Mouse (Mus musculus): ENCODE measurements around the gene Adamts9. TPM values are rescaled to one million over a fixed set of nuclear protein-coding genes. Genes with fewer than 3 reads are reported as not detected.

Gene Adamts9
- 10 to 100 TPM; 11.6 to 13.9 TPM for total RNA-seq (2021)
- long read RNA-seq, experiment 1, partial matches to known transcripts, result 1 of 2 reads
- long read RNA-seq, experiment 1, other reads (novel, unspliced or antisense), result 1 of 2 reads
- long read RNA-seq, experiment 2, partial matches to known transcripts, result 1 of 1 reads
- long read RNA-seq, experiment 2, other reads (novel, unspliced or antisense), result 0 of 1 reads

DNA sequence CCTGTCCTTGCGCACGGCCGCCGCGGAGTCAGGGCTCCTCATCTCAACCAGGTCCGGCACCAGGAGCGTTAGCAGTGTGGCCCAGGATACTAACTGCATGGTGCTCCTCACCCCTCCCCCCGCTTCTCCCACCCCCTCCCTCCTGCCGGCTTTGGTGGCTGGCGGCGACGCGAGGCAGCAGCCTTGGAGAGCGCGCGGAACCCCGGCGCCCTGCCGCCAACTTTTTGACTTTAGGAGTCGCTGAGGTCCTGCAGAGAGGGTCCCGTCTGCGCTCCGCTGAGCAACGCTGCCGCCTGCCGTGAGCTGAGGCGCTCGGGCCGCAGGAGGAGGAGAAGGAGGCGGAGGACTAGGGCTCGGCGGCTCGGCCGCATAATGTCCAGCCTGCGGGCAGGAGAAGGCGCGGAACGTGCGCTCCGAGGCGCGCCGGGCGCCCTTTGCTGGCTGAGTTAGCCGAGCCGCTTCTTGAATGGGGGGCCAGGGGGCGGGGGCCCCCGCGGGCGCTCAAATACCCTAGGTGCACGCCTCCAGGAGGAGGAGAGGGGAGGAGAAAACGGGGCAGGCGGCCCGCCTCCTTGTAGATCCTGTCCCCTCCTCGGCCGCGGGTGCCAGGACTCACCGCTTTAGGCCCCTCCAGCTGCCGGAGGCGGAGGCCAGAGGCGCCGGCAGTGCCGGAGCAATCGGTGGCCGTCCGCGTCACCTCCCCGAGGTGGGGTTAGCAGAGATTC, at the start of gene Adamts9:
Gene Adamts9 (minus strand): TSS at position 436 of the 725 bp plus-strand sequence.
- DNase-seq, result peak; percentile 91 to 95

DNA sequence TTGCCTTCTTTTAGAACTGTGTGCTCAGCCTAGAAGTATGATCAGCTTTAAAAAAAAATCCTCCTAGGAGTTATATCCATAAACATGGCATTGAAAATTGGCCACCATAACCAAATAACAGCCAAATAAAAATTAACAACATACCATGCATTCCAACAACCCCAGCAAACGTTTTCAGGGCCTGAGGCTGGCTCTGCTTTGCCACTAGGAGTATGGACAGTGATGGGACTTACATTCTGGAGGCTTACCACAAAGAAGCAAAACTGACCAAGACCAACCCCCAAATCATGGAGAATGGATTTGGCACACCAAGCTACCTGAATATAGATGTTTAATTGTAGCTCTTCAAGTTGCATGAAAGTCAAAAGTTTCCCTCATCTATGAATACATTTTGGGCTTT, 48.3 kb upstream of the Adamts9 start:
- no peak for DNase-seq

DNA sequence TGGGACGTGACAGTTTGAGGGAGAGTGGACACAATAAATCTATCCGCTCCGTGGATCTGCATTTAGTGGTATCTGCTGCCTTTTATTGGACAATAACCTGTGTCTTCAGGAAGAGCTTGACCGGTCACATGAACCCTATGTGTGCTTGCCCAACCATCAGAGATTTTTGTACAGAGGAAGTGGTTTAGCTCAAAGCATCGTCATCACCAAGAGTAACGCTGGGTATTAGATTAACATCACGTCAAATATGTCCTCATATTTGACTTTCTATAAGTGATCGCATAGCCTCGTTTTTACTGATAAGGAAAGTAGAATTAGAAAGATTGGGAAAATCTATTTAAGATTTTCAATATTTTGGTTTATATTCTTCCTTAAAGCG, 45.3 kb upstream of the Adamts9 start:
- no peak for DNase-seq

DNA sequence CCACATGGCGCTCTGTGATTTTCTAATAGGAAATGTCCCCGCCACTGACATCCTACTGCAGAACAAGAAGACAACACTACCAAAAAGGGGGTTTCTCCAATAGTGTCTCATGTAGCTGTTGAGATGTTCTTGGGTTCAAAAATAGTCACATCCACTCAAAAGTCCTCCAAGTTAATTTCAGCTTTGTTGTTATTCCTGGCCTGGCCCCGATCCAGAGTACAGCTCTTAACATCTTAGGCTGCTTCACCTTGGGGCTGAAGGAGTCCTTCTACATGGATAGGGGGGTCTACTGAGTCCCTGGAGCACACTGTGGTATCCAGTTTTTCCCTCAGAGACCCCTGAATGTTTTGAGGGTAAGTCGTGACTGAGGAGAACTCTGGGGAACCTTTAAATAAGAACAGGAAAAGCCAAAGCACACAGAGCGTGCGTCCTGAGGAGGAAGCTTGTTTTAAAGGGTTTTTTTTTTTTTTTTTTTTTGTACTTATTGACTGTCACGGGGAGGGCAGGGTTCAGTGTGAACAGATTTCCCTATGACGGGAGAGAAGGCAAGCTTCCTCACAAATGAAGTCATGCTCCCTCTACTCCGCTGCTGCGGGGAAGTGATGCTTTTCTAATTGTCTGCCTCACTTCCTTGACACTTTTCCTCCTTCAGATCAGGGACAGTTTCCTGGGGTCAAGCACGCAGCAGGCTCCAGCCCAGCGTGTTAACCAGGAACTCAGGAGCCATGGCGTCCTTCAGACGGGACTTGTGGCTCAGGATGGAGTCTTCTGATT, 44.7 kb upstream of the Adamts9 start:
- DNase-seq, result peak; percentile 71 to 74

DNA sequence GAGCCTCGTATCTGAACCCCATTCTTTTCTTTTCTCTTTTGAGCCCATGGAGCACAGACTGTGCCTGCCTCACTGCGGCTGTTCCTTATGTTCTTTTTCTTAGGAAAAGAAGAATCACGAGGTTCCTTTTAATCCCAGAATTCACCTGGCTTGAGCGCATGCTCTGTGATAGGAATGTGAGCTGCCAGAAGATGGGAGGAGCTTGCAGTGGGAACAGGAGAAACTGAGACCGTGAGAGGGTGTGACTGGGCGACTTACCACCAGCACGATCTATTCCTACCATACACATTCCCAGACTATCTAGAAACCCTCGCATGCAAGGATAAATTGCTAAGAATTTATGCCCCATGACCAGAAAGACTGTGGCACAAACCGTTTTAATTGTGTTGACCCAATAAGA, 44.1 kb upstream of the Adamts9 start:
- DNase-seq, result peak; percentile 31 to 40

DNA sequence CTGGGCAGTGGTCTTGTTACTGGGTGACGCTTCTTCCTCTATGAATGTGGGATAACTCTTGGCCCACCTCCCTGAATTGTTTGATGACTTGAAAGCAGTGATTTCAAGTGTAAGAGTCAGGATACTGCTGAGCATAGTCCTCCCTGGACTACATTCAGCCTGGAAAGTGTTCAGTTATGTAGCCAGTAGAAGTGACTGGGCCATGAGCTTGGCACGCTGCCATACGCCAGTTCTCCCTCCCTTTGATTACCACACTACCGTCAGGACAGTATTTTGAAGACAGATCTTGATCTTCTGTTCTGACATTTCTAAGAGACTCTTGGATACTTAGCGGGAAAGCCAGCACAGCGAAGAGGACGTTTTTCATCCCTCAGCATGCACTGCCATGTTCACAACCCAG, 40.1 kb upstream of the Adamts9 start:
- peak; percentile 51 to 58 for DNase-seq

DNA sequence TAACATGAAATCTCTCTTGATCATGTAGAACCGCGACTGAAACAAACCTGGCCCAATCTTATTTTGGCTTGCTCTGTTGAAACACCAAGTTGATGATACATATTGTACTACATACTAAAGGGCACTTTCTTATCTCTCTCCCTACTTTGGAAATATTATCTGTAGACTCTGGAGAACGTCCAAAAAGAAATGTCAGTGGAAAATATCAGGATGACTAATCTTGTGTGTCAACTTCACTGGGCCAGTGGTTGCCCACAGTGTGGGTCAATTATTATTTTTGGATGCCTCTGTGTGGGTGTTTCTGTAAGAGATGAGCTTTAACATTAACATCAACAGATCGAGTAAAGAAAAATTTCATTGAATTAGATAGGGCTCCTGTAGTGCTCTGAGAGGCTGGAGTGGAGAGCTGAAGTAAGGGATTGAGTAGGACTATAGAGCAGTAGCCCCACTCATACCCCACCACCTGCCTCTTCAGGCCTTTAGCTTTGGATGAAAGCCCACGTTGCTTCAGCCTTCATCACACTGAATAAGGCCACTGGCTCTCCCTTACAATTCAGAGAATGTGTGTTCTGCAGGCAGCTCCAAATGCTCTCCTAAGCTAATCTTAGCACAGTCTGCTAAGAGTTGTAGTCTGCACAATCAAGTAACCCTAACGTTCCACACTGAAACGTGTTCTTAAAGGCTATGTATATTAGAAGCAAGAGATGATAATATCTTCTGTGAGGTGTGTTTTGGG, 38.3 kb upstream of the Adamts9 start:
- DNase-seq, result no peak

DNA sequence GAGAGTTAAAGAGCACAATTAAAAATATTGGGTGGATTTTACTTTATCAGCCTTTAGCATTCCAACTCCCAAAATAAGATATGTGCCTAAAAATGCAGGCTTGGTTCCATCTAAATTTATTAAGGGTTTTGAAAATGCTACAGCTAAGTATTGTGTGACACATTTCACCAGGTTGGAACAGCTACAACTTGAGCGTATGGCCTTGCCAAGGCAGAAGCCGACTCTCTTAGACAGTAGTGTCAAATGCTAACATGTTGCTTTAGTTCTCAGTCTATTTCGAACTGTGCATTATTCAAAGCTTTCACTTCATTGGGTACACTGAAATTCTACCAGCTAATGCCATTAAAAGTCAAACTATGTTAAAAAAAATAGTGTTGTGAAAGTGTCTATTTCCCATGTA, 30.0 kb upstream of the Adamts9 start:
- no peak for DNase-seq

DNA sequence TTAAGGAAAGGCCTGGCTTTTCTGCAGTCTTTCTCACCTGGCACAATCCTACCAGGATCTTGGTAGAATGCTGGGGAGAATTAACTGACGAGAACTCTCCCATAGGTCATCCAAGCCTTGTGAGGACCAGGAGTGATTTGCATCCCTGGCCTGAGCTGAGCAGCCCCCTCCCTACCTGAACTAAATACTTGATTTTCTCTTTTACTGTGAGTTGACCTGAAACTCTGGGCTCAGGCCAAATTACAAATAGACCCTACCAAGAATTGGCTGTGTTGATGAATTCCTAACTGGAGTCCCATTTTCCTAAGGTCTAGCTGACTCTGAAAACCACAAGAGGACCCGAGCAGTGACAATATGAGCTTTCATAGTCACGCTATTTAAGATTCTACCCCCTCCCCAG, 25.4 kb upstream of the Adamts9 start:
- no peak for DNase-seq

DNA sequence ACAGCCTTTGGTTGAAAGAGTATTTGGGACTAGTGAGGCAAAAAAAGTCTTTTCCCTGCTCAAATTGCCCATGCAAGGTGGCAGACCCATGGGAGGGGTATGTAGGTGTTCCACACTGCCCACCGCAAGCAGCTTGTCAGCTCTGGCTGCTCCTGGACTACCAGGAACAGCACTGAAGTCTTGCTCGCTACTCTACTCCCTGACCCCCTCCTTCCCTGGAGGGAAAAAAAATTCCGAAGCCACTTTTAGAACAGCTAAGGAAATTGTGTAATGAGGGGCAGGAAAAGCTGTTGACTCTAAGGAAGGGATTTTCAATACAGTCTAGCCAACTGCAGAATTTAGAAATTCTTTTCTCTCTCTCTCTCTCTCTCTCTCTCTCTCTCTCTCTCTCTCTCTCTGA, 24.9 kb upstream of the Adamts9 start:
- DNase-seq, result peak; percentile 52 to 76

DNA sequence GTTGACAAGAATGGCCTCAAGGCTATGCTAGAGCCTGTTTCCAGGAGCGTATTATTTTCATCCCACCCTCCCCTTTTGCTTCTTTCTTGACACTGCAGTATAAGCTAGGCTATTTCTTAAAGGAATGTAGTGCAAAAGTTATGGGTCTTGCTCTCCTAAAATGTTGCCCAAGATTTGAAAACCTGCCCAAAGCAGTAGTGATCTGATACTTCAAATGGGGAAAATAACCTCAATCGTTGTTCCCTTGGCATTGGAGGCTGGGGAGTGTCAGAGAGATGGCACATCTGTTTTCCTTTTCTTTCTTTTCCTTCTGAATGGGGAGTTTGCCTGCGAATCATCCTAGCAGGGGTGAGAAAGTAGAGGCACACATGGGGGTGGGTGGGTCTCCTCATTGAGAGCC, 19.7 kb upstream of the Adamts9 start:
- DNase-seq, result no peak

DNA sequence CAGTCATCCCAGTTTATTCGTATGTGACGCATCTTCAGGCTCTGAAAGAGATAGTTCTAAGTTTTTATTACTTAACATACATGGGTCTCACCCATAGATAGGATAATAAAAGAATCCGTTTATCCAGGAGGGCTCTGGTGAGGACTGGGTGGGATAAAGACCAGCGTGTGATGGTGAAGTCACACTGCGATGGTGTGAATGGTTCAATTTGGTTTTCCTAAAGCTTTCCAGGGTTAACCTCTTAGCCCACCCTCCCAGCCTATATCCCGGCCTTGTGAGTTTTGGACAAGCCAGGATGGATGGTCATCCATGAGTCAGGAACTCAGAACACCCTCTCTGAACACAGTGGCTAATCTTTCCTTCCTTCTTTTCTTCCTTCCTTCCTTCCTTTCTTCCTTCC, 17.7 kb upstream of the Adamts9 start:
- no peak for DNase-seq

DNA sequence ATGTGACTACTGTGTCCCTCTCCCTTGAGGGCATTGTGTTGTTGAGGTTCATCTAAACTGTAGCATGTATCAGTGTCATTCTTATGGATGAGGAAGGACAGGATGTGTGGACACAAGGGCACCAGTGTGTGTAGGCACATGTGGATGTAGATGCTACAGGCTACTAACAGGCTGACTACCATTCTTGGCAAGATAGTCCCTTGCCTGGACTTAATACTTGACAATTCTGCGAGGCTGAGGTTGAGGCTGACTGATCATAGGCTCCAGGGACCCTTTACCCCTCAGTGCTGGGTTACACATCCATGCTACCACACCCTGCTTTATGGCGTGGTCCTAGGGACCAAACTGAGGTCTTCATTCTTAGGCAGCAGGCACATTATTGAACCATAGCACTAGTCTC, 16.1 kb upstream of the Adamts9 start:
- no peak for DNase-seq

DNA sequence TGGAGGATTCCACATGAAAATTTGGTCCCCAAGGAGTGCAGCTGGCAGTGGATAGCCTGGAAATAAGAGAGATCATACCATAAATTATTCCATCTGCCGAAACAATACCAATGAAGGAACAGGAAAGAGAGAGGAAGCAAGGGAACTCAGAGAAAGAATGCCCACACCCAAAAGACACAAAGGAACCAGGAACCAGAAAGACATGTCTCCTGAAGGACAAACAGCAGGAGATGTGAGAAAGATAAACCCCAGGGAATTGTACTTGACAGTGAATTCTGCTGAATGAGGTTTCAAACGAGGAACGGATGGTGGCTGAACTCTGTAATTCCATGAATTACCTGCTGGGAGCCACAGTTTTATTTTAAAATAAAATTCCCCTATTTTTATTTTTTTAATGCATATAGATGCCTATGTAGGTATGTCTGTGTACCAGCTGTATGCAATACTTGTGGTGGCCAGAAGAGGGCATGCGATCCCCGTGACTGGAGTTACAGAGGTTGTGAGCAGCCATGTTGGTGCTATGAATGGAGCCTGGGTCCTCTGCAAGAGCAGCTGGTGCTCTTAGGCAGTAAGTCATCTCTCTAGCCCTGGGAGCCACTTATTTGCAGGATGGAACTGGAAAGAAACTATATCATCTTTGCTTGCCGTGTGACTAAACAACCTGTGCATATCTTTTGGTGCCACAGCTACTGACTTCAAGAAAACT, 4.2 kb upstream of the Adamts9 start:
- no peak for DNase-seq

DNA sequence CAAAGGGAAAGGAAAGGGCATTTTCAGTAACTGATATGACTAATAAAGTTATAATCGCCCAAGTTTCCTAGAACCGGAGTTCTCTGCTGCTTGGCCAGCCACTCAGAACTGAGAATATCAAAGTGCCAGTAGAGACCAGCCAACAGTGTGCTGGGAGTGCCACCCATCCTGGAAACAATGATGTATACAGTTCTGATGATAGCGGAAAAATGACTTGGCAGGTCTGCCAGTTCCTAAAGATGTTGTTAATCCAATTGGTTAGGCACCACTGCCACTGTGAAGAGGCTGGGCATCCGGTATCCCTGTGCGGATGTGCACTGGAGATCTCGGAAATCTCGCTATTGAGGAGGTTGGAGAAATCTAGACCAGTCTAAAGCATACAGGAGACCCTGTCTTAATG, 1.4 kb upstream of the Adamts9 start:
- DNase-seq, result no peak

DNA sequence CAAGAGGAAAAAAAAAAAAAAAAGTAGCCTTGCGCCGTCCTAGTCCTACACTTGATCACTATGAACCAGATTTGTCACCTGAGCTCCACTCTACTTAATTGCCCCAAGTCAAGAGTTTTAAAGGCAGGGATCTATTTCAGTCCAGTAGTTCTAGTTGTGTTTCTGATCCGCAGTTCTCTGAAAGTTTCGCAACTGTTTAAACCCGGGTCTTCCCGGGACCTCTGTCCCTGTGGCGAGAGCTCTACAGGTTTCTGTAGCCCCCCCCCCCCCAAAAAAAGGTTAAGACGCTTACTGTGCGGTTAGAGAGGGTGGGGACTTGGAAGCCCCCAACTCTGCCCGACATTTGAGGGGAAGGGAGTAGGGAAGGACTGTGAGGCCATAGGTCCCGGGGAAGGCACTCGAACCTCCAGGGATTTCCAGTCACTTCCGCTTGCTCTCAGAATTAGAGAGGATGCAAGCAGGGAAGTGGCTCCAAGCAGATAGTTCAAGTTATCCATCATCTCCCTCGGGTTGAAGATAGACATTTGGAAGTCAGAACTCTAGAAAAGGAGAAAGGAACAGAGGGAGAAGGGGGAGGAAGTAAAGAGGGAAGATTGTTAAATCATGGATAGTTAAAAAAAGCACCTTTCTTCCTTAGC, 875 bp upstream of the Adamts9 start:
- DNase-seq, result peak; percentile 40 to 50

DNA sequence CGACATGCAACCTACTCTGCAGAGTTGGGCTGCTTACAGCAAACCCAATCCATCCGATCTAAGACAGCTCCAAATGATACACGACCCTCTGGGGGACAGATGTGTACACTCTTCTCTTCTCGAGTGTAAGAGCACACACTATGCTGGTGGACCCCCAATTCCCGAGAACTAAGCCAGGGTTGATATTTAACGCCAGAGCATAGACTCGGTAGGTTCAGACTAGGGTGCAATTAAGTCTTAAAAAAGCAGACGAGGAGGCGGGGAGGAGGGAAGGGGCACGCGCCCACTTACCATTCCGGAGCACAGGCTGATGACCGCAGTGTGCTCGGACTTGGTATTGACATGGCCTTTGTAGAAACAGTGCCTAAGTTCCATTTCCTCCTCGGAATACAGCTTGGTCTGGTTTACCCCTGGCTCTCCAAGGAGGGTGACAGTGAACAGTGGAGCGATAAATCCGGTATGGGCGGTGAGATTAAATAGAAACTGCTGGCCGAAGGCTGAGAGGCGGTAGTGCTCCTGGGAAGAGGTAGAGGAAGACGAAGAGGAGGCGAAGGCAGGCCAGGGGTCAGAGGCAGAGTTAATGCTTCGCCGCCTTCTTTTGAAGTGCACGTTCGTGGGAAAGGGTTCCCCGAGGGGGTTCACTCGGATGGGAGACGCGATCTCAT, 1.4 kb downstream of the Adamts9 start:
- DNase-seq, result peak in 1 of 2 experiments; percentile 67

DNA sequence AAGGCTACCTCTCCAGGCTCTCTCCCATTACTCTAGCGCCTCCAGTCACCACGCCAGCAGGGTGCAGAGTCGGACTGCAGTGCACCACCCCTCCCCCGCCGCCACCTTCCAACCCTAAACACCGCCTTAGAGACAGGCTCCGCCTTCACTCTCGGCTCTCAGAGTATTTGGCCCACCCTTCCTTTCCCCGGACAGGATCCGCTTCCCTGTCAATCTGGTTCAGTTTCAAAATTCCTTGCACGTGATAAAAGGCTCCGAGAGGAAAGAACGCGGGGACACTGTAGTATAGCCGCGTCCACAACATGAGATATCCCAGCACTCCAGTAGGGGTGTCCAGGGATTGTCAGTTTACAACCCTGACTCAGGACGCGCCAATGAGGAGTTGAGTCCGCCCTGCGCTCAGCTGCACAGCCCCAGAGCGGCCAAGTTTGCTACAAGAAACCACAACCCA, 2.0 kb downstream of the Adamts9 start:
- peak; percentile 94 to 96 for DNase-seq

DNA sequence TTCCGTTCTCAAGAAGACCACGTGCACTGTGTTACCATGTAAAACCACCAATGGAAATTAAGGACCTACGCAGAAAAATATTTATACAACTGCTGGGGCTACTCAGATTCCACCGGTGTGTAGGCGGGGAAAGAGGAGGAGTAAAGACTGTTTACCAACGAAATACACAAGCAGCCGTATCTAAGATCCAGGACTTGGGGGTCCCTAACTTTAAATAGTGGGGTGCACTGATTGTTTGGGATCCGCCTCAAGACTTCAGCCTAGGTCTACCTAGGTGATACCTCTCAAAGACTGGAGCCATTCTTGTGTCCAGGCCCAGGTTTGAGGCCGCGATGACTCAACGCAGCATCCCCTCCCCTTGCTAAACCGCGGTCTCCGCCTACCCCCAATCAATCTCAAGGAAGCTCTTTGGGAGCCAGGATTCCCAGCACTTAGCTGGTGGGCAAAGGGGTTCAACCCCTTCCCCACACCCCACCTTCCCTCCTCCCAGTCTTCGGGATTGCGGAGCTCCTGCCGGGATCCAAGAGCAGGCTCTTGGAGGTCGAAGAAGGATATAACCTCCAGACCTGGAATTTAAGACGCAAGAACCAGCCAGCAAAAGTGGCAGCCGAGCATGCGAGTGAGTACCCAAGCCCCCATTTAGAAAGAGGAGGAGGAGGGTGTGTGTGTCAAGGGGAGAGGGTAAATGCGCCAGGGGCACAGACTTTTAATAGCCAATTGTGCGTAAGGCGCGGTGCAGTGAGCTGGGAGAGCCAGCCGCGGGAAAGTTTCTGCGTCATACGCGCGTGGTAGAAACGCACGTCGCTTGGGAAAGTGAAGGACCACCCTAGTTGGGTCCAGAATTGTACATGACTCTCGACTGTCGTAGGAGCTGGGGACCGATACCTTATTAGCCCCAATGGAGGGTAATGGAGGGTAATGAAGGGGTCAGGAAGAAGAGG, 2.8 kb downstream of the Adamts9 start:
- DNase-seq, result peak; percentile 77 to 79

DNA sequence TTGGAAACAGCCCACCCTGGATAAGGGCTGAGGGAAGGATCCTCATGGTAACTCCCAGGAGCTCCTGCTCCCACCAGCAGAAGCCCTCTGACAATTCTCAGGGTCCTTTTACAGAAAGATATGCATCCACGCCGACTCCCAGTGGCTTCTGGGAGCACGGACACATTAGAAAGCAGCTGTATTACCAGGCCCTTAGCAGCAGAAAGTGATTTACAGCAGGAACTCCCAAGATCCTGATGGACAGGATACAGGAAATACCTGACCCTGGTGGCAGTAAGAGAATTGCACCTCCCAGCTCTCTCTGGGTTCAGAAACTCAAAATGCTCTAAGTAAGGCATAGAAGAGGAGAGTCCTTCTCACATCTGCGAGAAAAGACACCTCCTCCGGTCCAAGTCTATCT, 15.0 kb downstream of the Adamts9 start:
- DNase-seq, result no peak
